ENCODE assay signal across 20 mouse cellular contexts in the genomic region with DNA sequence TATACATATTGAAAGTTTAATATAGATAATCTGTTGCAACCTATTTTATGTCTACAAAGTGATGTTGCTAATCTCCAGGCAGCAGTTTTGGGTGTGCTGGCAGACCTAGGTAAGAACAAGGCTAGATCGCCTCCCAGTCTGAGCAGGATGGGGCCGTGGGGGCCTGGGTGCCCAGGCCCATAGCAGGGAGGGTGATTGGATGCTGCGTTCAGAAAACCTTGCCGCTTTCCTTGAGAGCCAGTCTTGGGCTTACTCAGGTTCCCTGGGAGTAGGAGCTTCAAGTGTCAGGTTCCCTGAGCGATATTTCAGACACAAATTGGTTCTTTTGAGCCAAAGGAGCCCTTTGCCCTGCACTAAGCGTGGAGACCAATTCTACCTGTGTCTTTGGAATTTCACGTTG. TPM values are rescaled to one million over a fixed set of nuclear protein-coding genes. Genes with fewer than 3 reads are reported as not detected.
DNase-seq lines count a peak whose midpoint lies in the region; ATAC-seq and TF ChIP-seq lines count a peak whose summit lies in the region.
"Had no signal": no experiment of that assay in that cellular context is flagged by ENCODE, and none has a peak within 500 bp of the region (broad histone marks: within the 10 kb centered on the region; RNA-seq: fewer than 3 reads in every experiment).

No protein-coding gene starts in this region.

- intact Hi-C loops in heart, postnatal 25 days (cut with DNase I) = no loop called here

- WGBS in embryonic facial prominence, embryonic 11.5 days = 38% methylated on average over 7 of the region's 7 CpGs
- 34% methylated on average over 7 of the region's 7 CpGs for WGBS in embryonic facial prominence, embryonic 10.5 days
- WGBS in heart, embryonic 13.5 days = 62% methylated on average over 7 of the region's 7 CpGs
- 59% methylated on average over 7 of the region's 7 CpGs for WGBS in kidney, adult 2 months
- 43% methylated on average over 7 of the region's 7 CpGs for WGBS in lung, adult 2 months

- H3K4me1 ChIP-seq in embryonic facial prominence, embryonic 11.5 days (ENCODE audit: control insufficient read depth, insufficient read depth, low read length) = peaks cover 4% of the 10 kb centered on the region; the same call in 1 of the 2 replicates
- H3K4me1 ChIP-seq in embryonic facial prominence, embryonic 10.5 days = peaks cover 23% of the 10 kb centered on the region
- peaks cover 49% of the 10 kb centered on the region for H3K4me1 ChIP-seq in heart, embryonic 13.5 days
- H3K4me1 ChIP-seq in kidney, adult 2 months (ENCODE audit: control insufficient read depth, insufficient read depth, low read length) = peaks cover 19% of the 10 kb centered on the region; the same call in 1 of the 2 replicates
- H3K4me1 ChIP-seq in lung, adult 2 months (ENCODE audit: control insufficient read depth, insufficient read depth, low read length) = peaks cover 9% of the 10 kb centered on the region

- H3K27me3 ChIP-seq in embryonic facial prominence, embryonic 11.5 days (ENCODE audit: control insufficient read depth, insufficient read depth, low read length) = no peaks in the 10 kb centered on the region; the same call in 1 of the 2 replicates
- H3K27me3 ChIP-seq in embryonic facial prominence, embryonic 10.5 days (replicated peaks; ENCODE audit: low read depth, poor library complexity, severe bottlenecking) = peaks cover 53% of the 10 kb centered on the region
- peaks cover 18% of the 10 kb centered on the region for H3K27me3 ChIP-seq in heart, embryonic 13.5 days (replicated peaks)
- no peaks in the 10 kb centered on the region for H3K27me3 ChIP-seq in kidney, adult 2 months (replicated peaks; ENCODE audit: control insufficient read depth, insufficient read depth, low read length)

- no peak for TF ChIP-seq POLR2A in kidney, adult 2 months (IDR thresholded peaks at IDR 0.05; ENCODE audit: low read depth, low read length)
- no peak for TF ChIP-seq POLR2A in lung, adult 2 months (IDR thresholded peaks at IDR 0.05; ENCODE audit: borderline replicate concordance, extremely low read depth, low read depth, low read length)

- no peak for ATAC-seq in embryonic facial prominence, embryonic 11.5 days (replicated peaks; ENCODE audit: insufficient number of reproducible peaks, low FRiP score, low TSS enrichment, low read depth)
- no peak for ATAC-seq in heart, embryonic 13.5 days (ENCODE audit: extremely low read depth, insufficient number of reproducible peaks, low FRiP score, low TSS enrichment)
- ATAC-seq: activated CD4-positive, CD25-positive, alpha-beta regulatory T cell, adult 4 months; liver, embryonic 12.5 days had no signal

- no peaks in the 10 kb centered on the region for H3K36me3 ChIP-seq in embryonic facial prominence, embryonic 11.5 days (replicated peaks; ENCODE audit: control insufficient read depth, insufficient read depth, low read depth, low read length)
- no peaks in the 10 kb centered on the region for H3K36me3 ChIP-seq in embryonic facial prominence, embryonic 10.5 days (replicated peaks)
- no peaks in the 10 kb centered on the region for H3K36me3 ChIP-seq in heart, embryonic 13.5 days
- H3K36me3 ChIP-seq in kidney, adult 2 months (ENCODE audit: control insufficient read depth, insufficient read depth, low read length) = no peaks in the 10 kb centered on the region
- H3K36me3 ChIP-seq: embryonic facial prominence, embryonic 13.5 days; forebrain, embryonic 12.5 days; hindbrain, embryonic 12.5 days; liver, embryonic 12.5 days had no signal

- TF ChIP-seq CTCF in kidney, adult 2 months (conservative IDR thresholded peaks at IDR 0.05; ENCODE audit: insufficient read depth, insufficient read length, low read depth, low read length) = no peak
- no peak for TF ChIP-seq CTCF in lung, adult 2 months (IDR thresholded peaks at IDR 0.05; ENCODE audit: insufficient read depth, low read length)

- no peak overlapping the region for H3K4me3 ChIP-seq in embryonic facial prominence, embryonic 11.5 days (ENCODE audit: low read depth, low read length)
- no peak overlapping the region for H3K4me3 ChIP-seq in embryonic facial prominence, embryonic 10.5 days
- H3K4me3 ChIP-seq in heart, embryonic 13.5 days = peak overlapping the region; percentile 70
- peak overlapping the region; percentile 3; the same call in 1 of the 2 replicates for H3K4me3 ChIP-seq in kidney, adult 2 months (ENCODE audit: insufficient read depth, low read depth, low read length)
- H3K4me3 ChIP-seq in lung, adult 2 months (replicated peaks; ENCODE audit: extremely low read depth, low read depth, low read length) = peak overlapping the region; percentile 87
- H3K4me3 ChIP-seq: erythroblast, embryonic 14.5 days; liver, embryonic 12.5 days had no signal

- H3K4me2 ChIP-seq in embryonic facial prominence, embryonic 11.5 days (ENCODE audit: low read depth, low read length) = no peak overlapping the region
- H3K4me2 ChIP-seq in heart, embryonic 13.5 days = peak overlapping the region; percentile 79

- H3K27ac ChIP-seq in embryonic facial prominence, embryonic 11.5 days (replicated peaks; ENCODE audit: low read depth, low read length) = no peak overlapping the region
- H3K27ac ChIP-seq in embryonic facial prominence, embryonic 10.5 days (replicated peaks) = no peak overlapping the region
- H3K27ac ChIP-seq in heart, embryonic 13.5 days (replicated peaks) = no peak overlapping the region
- H3K27ac ChIP-seq in kidney, adult 2 months (ENCODE audit: insufficient read depth, low read depth, low read length) = no peak overlapping the region
- H3K27ac ChIP-seq: embryonic facial prominence, embryonic 13.5 days; forebrain, embryonic 12.5 days; hindbrain, embryonic 12.5 days; liver, embryonic 12.5 days had no signal

- DNase-seq in embryonic facial prominence, embryonic 11.5 days (ENCODE audit: low spot score) = peak; percentile 5
- no peak for DNase-seq in embryonic facial prominence, embryonic 10.5 days (ENCODE audit: low spot score)
- no peak for DNase-seq in heart, postnatal 25 days (ENCODE audit: low spot score)
- DNase-seq in kidney, adult 2 months = no peak
- DNase-seq in kidney, adult 9 months = no peak
- DNase-seq in lung, adult 2 months = no peak
- no peak for DNase-seq in lung, postnatal 25 days (ENCODE audit: low spot score)
- DNase-seq: adrenal gland, adult 8-10 months; cerebellum, adult 18-20 months; left cerebral cortex, postnatal 4 days; thymus, adult 18-20 months; thymus, postnatal 36 days had no signal

- H3K9me3 ChIP-seq in embryonic facial prominence, embryonic 11.5 days (replicated peaks; ENCODE audit: control insufficient read depth, low read length) = no peaks in the 10 kb centered on the region
- H3K9me3 ChIP-seq in embryonic facial prominence, embryonic 10.5 days = no peaks in the 10 kb centered on the region
- H3K9me3 ChIP-seq in heart, embryonic 13.5 days = no peaks in the 10 kb centered on the region
- H3K9me3 ChIP-seq: embryonic facial prominence, embryonic 13.5 days; forebrain, embryonic 12.5 days; hindbrain, embryonic 12.5 days; liver, embryonic 12.5 days had no signal

- no peak overlapping the region for H3K9ac ChIP-seq in embryonic facial prominence, embryonic 11.5 days (replicated peaks; ENCODE audit: low read length)
- peak overlapping the region; percentile 61 for H3K9ac ChIP-seq in heart, embryonic 13.5 days
- H3K9ac ChIP-seq: embryonic facial prominence, embryonic 13.5 days; forebrain, embryonic 12.5 days; hindbrain, embryonic 12.5 days; liver, embryonic 12.5 days; lung, embryonic 14.5 days had no signal

RNA-seq across cellular contexts. Expression of a gene that starts 1.9 kb away (rescaled TPM):
- 0.32 and 0.40 TPM in 2 replicates for polyA plus RNA-seq in embryonic facial prominence, embryonic 11.5 days (2014; fragmentation: Nextera tagmentation; extraction: Ambion mirVana)
- polyA plus RNA-seq in embryonic facial prominence, embryonic 10.5 days (2016; fragmentation: Nextera tagmentation; extraction: Ambion mirVana) = 0.11 and 0.39 TPM in 2 replicates
- 9.0 and 9.9 TPM in 2 replicates for polyA plus RNA-seq in heart, embryonic 13.5 days (2015; fragmentation: Nextera tagmentation; extraction: Ambion mirVana)
- 100 to 1,000 TPM; 114 to 142 TPM for total RNA-seq in heart, postnatal 25 days (2021)
- polyA plus RNA-seq in kidney, adult 2 months (2012; rRNA removed) = 21.1 and 25.2 TPM in 2 replicates
- 82.3 and 122 TPM in 2 replicates for polyA plus RNA-seq in lung, adult 2 months (2012; rRNA removed)
- polyA plus RNA-seq: erythroblast, embryonic 14.5 days had no signal

Comparison
In these comparisons a context has a peak if more than half of its experiments do, and no peak if none do; other contexts are left out.
1. H3K4me3 ChIP-seq: peak in heart, embryonic 13.5 days (single experiment), kidney, adult 2 months (single experiment) and lung, adult 2 months (single experiment); none in embryonic facial prominence, embryonic 11.5 days (single experiment) and embryonic facial prominence, embryonic 10.5 days (single experiment).